Mouse (Mus musculus): ENCODE measurements around the gene Ube2u. TPM values are rescaled to one million over a fixed set of nuclear protein-coding genes. Genes with fewer than 3 reads are reported as not detected.

Ube2u gene
- polyA plus RNA-seq, 1 experiment, result 0.18 TPM

GRCm38 (mm10) chr4:100503337-100503736 lies 24.7 kb downstream of the Ube2u start:
- TF ChIP-seq POLR2A (IDR thresholded peaks at IDR 0.05; ENCODE audit: borderline replicate concordance, extremely low read depth, insufficient read depth, insufficient read length, poor library complexity, severe bottlenecking) (no peak), CTCF (IDR thresholded peaks at IDR 0.05; ENCODE audit: borderline replicate concordance, extremely low read depth, insufficient read depth, insufficient read length) (no peak)
- DNase-seq (ENCODE audit: low read depth), result no peak

- no peak for DNase-seq (ENCODE audit: low read depth)
- TF ChIP-seq POLR2A (IDR thresholded peaks at IDR 0.05; ENCODE audit: borderline replicate concordance, extremely low read depth, insufficient read depth, insufficient read length, poor library complexity, severe bottlenecking) (no peak), CTCF (IDR thresholded peaks at IDR 0.05; ENCODE audit: borderline replicate concordance, extremely low read depth, insufficient read depth, insufficient read length) (no peak)
These were observed 39.0 kb downstream of the Ube2u start for GRCm38 (mm10) chr4:100517646-100518045.

GRCm38 (mm10) chr4:100522534-100522933 lies 43.9 kb downstream of the Ube2u start:
- no peak for TF ChIP-seq CTCF (IDR thresholded peaks at IDR 0.05; ENCODE audit: borderline replicate concordance, extremely low read depth, insufficient read depth, insufficient read length)
- TF ChIP-seq POLR2A (IDR thresholded peaks at IDR 0.05; ENCODE audit: borderline replicate concordance, extremely low read depth, insufficient read depth, insufficient read length, poor library complexity, severe bottlenecking), result no peak
- DNase-seq (ENCODE audit: low read depth), result no peak

- TF ChIP-seq CTCF (IDR thresholded peaks at IDR 0.05; ENCODE audit: borderline replicate concordance, extremely low read depth, insufficient read depth, insufficient read length) (no peak), POLR2A (IDR thresholded peaks at IDR 0.05; ENCODE audit: borderline replicate concordance, extremely low read depth, insufficient read depth, insufficient read length, poor library complexity, severe bottlenecking) (no peak)
- no peak for DNase-seq (ENCODE audit: low read depth)
These were observed 46.1 kb downstream of the Ube2u start for GRCm38 (mm10) chr4:100524741-100525140.

- peak; percentile 47 for DNase-seq (ENCODE audit: low read depth)
These were observed 47.6 kb downstream of the Ube2u start for GRCm38 (mm10) chr4:100526296-100526695.

GRCm38 (mm10) chr4:100527086-100527485 lies 48.4 kb downstream of the Ube2u start:
- no peak for DNase-seq (ENCODE audit: low read depth)
- no peak for TF ChIP-seq POLR2A (IDR thresholded peaks at IDR 0.05; ENCODE audit: borderline replicate concordance, extremely low read depth, insufficient read depth, insufficient read length, poor library complexity, severe bottlenecking)
- no peak for TF ChIP-seq CTCF (IDR thresholded peaks at IDR 0.05; ENCODE audit: borderline replicate concordance, extremely low read depth, insufficient read depth, insufficient read length)

More at GRCm38 (mm10) chr4:100526296-100526695, 47.6 kb downstream of the Ube2u start:
- TF ChIP-seq POLR2A (IDR thresholded peaks at IDR 0.05; ENCODE audit: borderline replicate concordance, extremely low read depth, insufficient read depth, insufficient read length, poor library complexity, severe bottlenecking) (no peak), CTCF (IDR thresholded peaks at IDR 0.05; ENCODE audit: borderline replicate concordance, extremely low read depth, insufficient read depth, insufficient read length) (no peak)

- TF ChIP-seq CTCF (IDR thresholded peaks at IDR 0.05; ENCODE audit: borderline replicate concordance, extremely low read depth, insufficient read depth, insufficient read length), result no peak
- no peak for TF ChIP-seq POLR2A (IDR thresholded peaks at IDR 0.05; ENCODE audit: borderline replicate concordance, extremely low read depth, insufficient read depth, insufficient read length, poor library complexity, severe bottlenecking)
- peak; percentile 75 for DNase-seq (ENCODE audit: low read depth)
These were observed 48.9 kb downstream of the Ube2u start for GRCm38 (mm10) chr4:100527554-100528001.

GRCm38 (mm10) chr4:100533607-100534006 lies 55.0 kb downstream of the Ube2u start:
- TF ChIP-seq POLR2A (IDR thresholded peaks at IDR 0.05; ENCODE audit: borderline replicate concordance, extremely low read depth, insufficient read depth, insufficient read length, poor library complexity, severe bottlenecking) (no peak), CTCF (IDR thresholded peaks at IDR 0.05; ENCODE audit: borderline replicate concordance, extremely low read depth, insufficient read depth, insufficient read length) (peak; percentile 44; the same call in 1 of the 2 replicates)
- DNase-seq (ENCODE audit: low read depth), result peak; percentile 61

GRCm38 (mm10) chr4:100534946-100535345 lies 56.3 kb downstream of the Ube2u start:
- DNase-seq (ENCODE audit: low read depth), result no peak
- TF ChIP-seq CTCF (IDR thresholded peaks at IDR 0.05; ENCODE audit: borderline replicate concordance, extremely low read depth, insufficient read depth, insufficient read length) (no peak), POLR2A (IDR thresholded peaks at IDR 0.05; ENCODE audit: borderline replicate concordance, extremely low read depth, insufficient read depth, insufficient read length, poor library complexity, severe bottlenecking) (no peak)

- DNase-seq (ENCODE audit: low read depth), result peak; percentile 86
- no peak for TF ChIP-seq POLR2A (IDR thresholded peaks at IDR 0.05; ENCODE audit: borderline replicate concordance, extremely low read depth, insufficient read depth, insufficient read length, poor library complexity, severe bottlenecking)
- no peak for TF ChIP-seq CTCF (IDR thresholded peaks at IDR 0.05; ENCODE audit: borderline replicate concordance, extremely low read depth, insufficient read depth, insufficient read length)
These were observed 59.2 kb downstream of the Ube2u start for GRCm38 (mm10) chr4:100537898-100538297.

- DNase-seq (ENCODE audit: low read depth), result no peak
- TF ChIP-seq POLR2A (IDR thresholded peaks at IDR 0.05; ENCODE audit: borderline replicate concordance, extremely low read depth, insufficient read depth, insufficient read length, poor library complexity, severe bottlenecking) (no peak), CTCF (IDR thresholded peaks at IDR 0.05; ENCODE audit: borderline replicate concordance, extremely low read depth, insufficient read depth, insufficient read length) (no peak)
These were observed 60.8 kb downstream of the Ube2u start for GRCm38 (mm10) chr4:100539483-100539882.

- TF ChIP-seq POLR2A (IDR thresholded peaks at IDR 0.05; ENCODE audit: borderline replicate concordance, extremely low read depth, insufficient read depth, insufficient read length, poor library complexity, severe bottlenecking) (no peak), CTCF (IDR thresholded peaks at IDR 0.05; ENCODE audit: borderline replicate concordance, extremely low read depth, insufficient read depth, insufficient read length) (no peak)
- no peak for DNase-seq (ENCODE audit: low read depth)
These were observed 69.3 kb downstream of the Ube2u start for GRCm38 (mm10) chr4:100547905-100548304.

Measured in brain, embryonic 14.5 days (tissue).